Mouse (Mus musculus): Measurements from ENCODE around the gene Gm44502. TPM values are rescaled to one million over a fixed set of nuclear protein-coding genes. Genes with fewer than 3 reads are reported as not detected.

The Gm44502 gene
- polyA plus RNA-seq, 1 experiment from 2014 or later: 0.35 TPM

DNA sequence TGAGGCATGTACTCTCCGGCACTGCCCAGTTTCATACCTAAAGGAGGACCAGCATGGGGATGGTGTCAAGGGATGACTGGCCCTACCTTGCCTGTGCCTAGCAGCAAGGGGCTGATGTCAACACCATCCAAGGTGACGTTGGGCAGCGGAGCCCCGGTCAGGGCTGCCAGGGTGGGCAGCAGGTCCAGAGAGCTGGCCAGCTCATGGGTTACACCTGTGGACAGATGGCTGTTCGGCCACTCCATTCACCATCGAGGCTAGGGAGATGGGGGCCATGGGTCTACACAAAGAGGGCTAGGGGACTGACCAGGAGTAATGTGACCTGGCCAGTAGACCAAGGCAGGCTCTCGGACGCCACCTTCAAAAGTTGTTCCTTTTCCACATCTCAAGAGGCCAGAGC lies 44.4 kb upstream of the Gm44502 start:
- no peak overlapping the region for H3K9ac ChIP-seq (ENCODE audit: low read length)
- no peak overlapping the region for H3K4me2 ChIP-seq (ENCODE audit: low read depth, low read length)

DNA sequence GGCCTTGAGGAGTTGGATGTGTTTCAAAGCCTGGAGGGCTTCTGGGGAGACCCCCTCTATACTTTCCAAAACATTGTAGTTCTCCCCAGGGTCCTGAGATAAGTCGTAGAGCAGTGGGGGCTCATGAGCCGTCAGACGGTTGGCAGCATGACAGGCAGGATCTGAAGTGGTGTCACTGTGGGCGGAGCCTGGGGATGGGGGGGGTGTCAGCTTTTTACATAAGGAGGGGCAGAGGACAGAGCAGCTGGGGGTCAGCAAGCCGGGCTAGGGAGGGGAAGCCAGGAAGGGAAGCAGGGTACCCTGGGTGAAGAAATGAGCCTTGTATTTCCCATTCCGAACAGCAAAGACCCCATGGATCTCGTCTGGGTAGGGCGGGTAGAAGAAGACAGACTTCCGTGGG lies 43.9 kb upstream of the Gm44502 start:
- ATAC-seq (replicated peaks; ENCODE audit: extremely low read depth, insufficient read depth, low FRiP score): no peak

More for the DNA sequence above, 44.4 kb upstream of the Gm44502 start:
- Histone ChIP-seq H3K27ac (ENCODE audit: low read length) (no peak overlapping the region), H3K27me3 (ENCODE audit: control insufficient read depth, insufficient read depth, low read length) (no peaks in the 10 kb centered on the region), H3K36me3 (ENCODE audit: control insufficient read depth, insufficient read depth) (no peaks in the 10 kb centered on the region), H3K9me3 (replicated peaks; ENCODE audit: control insufficient read depth, low read length) (no peaks in the 10 kb centered on the region), H3K4me3 (ENCODE audit: low read length) (no peak overlapping the region), H3K4me1 (ENCODE audit: control insufficient read depth, insufficient read depth, low read length) (peaks cover 11% of the 10 kb centered on the region)
- ATAC-seq (replicated peaks; ENCODE audit: extremely low read depth, insufficient read depth, low FRiP score): no peak
- WGBS: 97% methylated on average over 8 of the region's 8 CpGs

DNA sequence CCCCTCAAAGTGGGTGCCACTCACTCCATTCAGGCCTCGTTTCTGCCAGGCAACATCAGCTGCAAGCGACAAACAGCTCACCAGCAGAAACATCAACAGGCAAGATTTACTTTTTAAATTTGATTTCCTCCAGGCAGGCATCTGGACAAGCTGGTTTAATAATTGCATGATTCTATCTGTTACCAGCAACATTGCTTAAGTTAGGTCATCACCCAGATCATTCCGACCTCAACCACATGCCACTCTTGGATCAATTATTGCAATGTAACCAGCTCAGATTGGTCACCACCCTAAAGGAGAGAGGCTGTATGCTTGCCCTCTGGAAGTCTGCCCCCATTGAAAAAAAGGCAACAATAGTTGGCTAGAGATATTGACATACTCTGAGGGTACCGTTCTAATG lies 42.0 kb upstream of the Gm44502 start:
- Histone ChIP-seq H3K36me3 (ENCODE audit: control insufficient read depth, insufficient read depth) (no peaks in the 10 kb centered on the region), H3K9me3 (replicated peaks; ENCODE audit: control insufficient read depth, low read length) (no peaks in the 10 kb centered on the region), H3K4me1 (ENCODE audit: control insufficient read depth, insufficient read depth, low read length) (peaks cover 6% of the 10 kb centered on the region), H3K4me3 (ENCODE audit: low read length) (no peak overlapping the region), H3K27me3 (ENCODE audit: control insufficient read depth, insufficient read depth, low read length) (no peaks in the 10 kb centered on the region), H3K27ac (ENCODE audit: low read length) (no peak overlapping the region), H3K4me2 (ENCODE audit: low read depth, low read length) (no peak overlapping the region), H3K9ac (ENCODE audit: low read length) (no peak overlapping the region)
- no peak for ATAC-seq (replicated peaks; ENCODE audit: extremely low read depth, insufficient read depth, low FRiP score)
- 84% methylated on average over 4 of the region's 4 CpGs for WGBS

More for the DNA sequence above, 43.9 kb upstream of the Gm44502 start:
- Histone ChIP-seq H3K27ac (ENCODE audit: low read length) (no peak overlapping the region), H3K4me3 (ENCODE audit: low read length) (no peak overlapping the region), H3K9me3 (replicated peaks; ENCODE audit: control insufficient read depth, low read length) (no peaks in the 10 kb centered on the region), H3K9ac (ENCODE audit: low read length) (no peak overlapping the region), H3K4me2 (ENCODE audit: low read depth, low read length) (no peak overlapping the region), H3K36me3 (ENCODE audit: control insufficient read depth, insufficient read depth) (no peaks in the 10 kb centered on the region), H3K4me1 (ENCODE audit: control insufficient read depth, insufficient read depth, low read length) (peaks cover 11% of the 10 kb centered on the region), H3K27me3 (ENCODE audit: control insufficient read depth, insufficient read depth, low read length) (no peaks in the 10 kb centered on the region)
- WGBS: 69% methylated on average over 9 of the region's 9 CpGs

DNA sequence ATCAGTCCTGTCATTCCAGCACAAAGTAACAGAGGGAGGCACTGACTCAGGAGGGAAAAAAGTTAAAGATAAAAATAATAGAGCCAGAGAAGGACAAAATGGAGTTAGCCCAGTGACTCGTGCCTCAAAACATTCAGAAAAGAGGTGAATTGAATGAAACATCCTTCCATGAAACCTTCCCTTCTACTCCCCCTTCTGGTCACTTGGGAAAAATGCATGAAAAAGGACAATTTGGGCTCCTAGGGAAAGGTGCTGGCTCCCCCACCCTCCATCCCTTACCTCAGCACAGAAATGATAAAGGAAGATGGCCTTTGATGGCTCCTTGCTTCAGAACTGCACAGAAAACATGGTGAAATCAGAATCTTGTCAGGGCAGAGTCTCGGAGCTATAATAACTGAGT lies 39.1 kb upstream of the Gm44502 start:
- no peaks in the 10 kb centered on the region for H3K27me3 ChIP-seq (ENCODE audit: control insufficient read depth, insufficient read depth, low read length)
- WGBS: 19% methylated on average over 2 of the region's 2 CpGs

DNA sequence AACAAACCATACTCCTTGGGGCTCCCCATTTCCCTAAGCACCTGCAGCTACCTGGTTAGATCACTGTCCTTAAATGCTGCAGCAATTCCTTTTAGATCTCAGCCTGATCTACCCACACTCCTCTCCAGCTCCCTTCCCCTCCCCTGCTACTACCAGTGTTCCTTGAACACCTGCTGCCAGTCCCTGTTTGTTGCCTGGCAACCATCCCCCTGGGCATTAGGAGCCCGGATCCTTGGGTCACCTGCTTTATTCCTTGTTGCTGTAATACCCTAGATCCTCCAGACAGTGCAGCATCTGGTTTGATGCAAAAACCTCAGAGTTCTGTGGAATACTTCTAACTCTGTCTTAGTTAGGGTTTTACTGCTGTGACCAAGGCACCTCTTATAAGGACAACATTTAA lies 35.6 kb upstream of the Gm44502 start:
- 4% methylated on average over 1 of the region's 1 CpGs for WGBS
- H3K9ac ChIP-seq (ENCODE audit: low read length): no peak overlapping the region
- no peak overlapping the region for H3K4me2 ChIP-seq (ENCODE audit: low read depth, low read length)
- no peak overlapping the region for H3K27ac ChIP-seq (ENCODE audit: low read length)
- no peak overlapping the region for H3K4me3 ChIP-seq (ENCODE audit: low read length)
- no peak for ATAC-seq (replicated peaks; ENCODE audit: extremely low read depth, insufficient read depth, low FRiP score)
- no peaks in the 10 kb centered on the region for H3K4me1 ChIP-seq (ENCODE audit: control insufficient read depth, insufficient read depth, low read length)
- no peaks in the 10 kb centered on the region for H3K9me3 ChIP-seq (replicated peaks; ENCODE audit: control insufficient read depth, low read length)
- no peaks in the 10 kb centered on the region for H3K36me3 ChIP-seq (ENCODE audit: control insufficient read depth, insufficient read depth)
- peaks cover 2% of the 10 kb centered on the region; the same call in 1 of the 2 replicates for H3K27me3 ChIP-seq (ENCODE audit: control insufficient read depth, insufficient read depth, low read length)

More for the DNA sequence above, 39.1 kb upstream of the Gm44502 start:
- ATAC-seq (replicated peaks; ENCODE audit: extremely low read depth, insufficient read depth, low FRiP score): no peak
- no peak overlapping the region for H3K9ac ChIP-seq (ENCODE audit: low read length)
- H3K4me1 ChIP-seq (ENCODE audit: control insufficient read depth, insufficient read depth, low read length): no peaks in the 10 kb centered on the region
- H3K27ac ChIP-seq (ENCODE audit: low read length): no peak overlapping the region
- H3K9me3 ChIP-seq (replicated peaks; ENCODE audit: control insufficient read depth, low read length): no peaks in the 10 kb centered on the region
- no peaks in the 10 kb centered on the region for H3K36me3 ChIP-seq (ENCODE audit: control insufficient read depth, insufficient read depth)
- no peak overlapping the region for H3K4me2 ChIP-seq (ENCODE audit: low read depth, low read length)
- H3K4me3 ChIP-seq (ENCODE audit: low read length): no peak overlapping the region

DNA sequence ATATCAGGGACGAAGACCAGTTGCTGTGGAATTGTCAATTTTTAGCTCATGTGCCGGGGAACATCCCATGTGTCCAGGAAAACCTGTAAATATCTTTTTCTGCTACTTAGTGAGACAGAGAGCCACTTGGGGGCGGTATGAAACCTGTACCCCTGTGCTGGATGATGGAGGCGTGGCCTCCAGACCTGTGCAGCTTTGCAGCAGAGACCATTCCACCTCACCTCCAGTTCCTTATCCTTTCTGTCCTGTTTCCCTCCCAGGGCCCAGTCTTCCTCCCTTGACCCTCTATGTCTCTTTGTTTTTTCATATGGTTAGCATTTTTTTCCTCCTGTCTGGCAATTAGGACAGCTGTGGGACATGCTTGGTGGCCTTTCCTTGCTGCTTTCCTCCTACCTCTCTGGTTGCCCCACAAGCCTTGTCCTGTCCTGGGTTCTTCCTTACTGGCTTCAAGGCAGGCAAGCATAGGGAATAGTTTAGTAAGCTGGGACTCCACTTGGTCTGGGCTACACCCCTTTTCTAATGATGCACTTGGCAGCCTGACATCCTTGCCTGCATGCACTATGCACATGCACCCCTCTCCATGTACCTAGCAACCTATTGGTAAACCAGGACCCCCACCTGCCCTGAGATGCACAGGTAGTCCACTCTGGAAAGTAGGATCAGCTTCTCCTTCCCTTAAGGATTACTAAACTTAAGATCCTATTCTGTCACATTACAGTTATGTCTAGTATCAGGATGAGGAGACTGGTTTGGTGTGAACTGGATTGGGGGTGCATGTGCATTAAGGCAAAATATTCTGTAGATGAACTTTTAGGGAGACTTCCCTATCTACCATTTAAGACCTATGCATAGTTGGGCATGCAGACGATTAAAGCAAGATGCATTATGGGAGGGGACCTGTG lies 34.1 kb upstream of the Gm44502 start:
- Histone ChIP-seq H3K4me2 (ENCODE audit: low read depth, low read length) (no peak overlapping the region), H3K36me3 (ENCODE audit: control insufficient read depth, insufficient read depth) (no peaks in the 10 kb centered on the region), H3K9me3 (replicated peaks; ENCODE audit: control insufficient read depth, low read length) (no peaks in the 10 kb centered on the region), H3K4me3 (ENCODE audit: low read length) (no peak overlapping the region), H3K27ac (ENCODE audit: low read length) (no peak overlapping the region), H3K4me1 (ENCODE audit: control insufficient read depth, insufficient read depth, low read length) (no peaks in the 10 kb centered on the region), H3K27me3 (ENCODE audit: control insufficient read depth, insufficient read depth, low read length) (peaks cover 4% of the 10 kb centered on the region), H3K9ac (ENCODE audit: low read length) (no peak overlapping the region)
- WGBS: 37% methylated on average over 5 of the region's 5 CpGs
- ATAC-seq (replicated peaks; ENCODE audit: extremely low read depth, insufficient read depth, low FRiP score): no peak

DNA sequence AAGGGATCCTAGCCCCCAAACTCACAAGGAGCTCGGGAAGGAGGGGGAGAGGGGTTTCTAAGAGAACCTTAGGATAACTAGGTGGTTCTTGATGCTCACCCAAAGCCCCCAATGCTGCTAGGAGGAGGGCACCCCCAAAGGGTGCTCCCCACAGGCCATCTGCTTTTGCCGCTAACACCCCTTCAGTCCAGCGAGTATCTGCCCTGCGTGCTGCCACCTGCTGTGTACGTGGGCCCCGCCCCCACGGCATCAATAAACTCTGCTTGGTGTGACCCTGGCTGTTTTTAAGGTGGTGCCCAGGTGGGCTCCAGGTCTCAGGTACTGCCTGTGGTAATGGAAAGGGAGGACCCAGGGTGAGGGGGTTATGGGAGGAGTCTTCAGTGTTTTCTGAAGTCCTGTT lies 32.7 kb upstream of the Gm44502 start:
- H3K9me3 ChIP-seq (replicated peaks; ENCODE audit: control insufficient read depth, low read length): no peaks in the 10 kb centered on the region
- H3K4me2 ChIP-seq (ENCODE audit: low read depth, low read length): no peak overlapping the region
- 71% methylated on average over 7 of the region's 7 CpGs for WGBS
- no peak for ATAC-seq (replicated peaks; ENCODE audit: extremely low read depth, insufficient read depth, low FRiP score)
- H3K36me3 ChIP-seq (ENCODE audit: control insufficient read depth, insufficient read depth): no peaks in the 10 kb centered on the region
- no peak overlapping the region for H3K27ac ChIP-seq (ENCODE audit: low read length)
- H3K4me1 ChIP-seq (ENCODE audit: control insufficient read depth, insufficient read depth, low read length): no peaks in the 10 kb centered on the region
- no peak overlapping the region for H3K4me3 ChIP-seq (ENCODE audit: low read length)
- peaks cover 12% of the 10 kb centered on the region for H3K27me3 ChIP-seq (ENCODE audit: control insufficient read depth, insufficient read depth, low read length)
- H3K9ac ChIP-seq (ENCODE audit: low read length): no peak overlapping the region

DNA sequence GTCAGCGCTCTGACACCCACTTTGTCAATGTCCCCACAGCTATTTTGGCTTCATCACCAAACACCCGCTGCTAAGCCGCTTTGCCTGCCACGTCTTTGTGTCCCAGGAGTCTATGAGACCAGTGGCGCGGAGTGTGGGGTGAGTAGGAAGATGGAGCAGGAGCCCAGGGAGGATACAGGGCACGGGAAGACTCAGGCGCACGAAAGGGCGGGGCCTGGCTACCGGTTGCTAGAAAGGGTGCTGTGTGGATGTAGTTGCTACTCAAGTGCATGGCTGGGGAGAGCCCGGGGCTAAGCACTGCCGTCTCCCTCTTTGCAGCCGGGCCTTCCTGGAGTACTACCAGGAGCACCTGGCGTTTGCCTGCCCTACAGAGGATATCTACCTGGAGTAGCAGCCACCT lies 31.8 kb upstream of the Gm44502 start:
- H3K4me2 ChIP-seq (ENCODE audit: low read depth, low read length): no peak overlapping the region
- no peak overlapping the region for H3K27ac ChIP-seq (ENCODE audit: low read length)
- 68% methylated on average over 15 of the region's 15 CpGs for WGBS
- H3K27me3 ChIP-seq (ENCODE audit: control insufficient read depth, insufficient read depth, low read length): peaks cover 12% of the 10 kb centered on the region
- H3K9me3 ChIP-seq (replicated peaks; ENCODE audit: control insufficient read depth, low read length): no peaks in the 10 kb centered on the region
- no peak for ATAC-seq (replicated peaks; ENCODE audit: extremely low read depth, insufficient read depth, low FRiP score)
- no peak overlapping the region for H3K4me3 ChIP-seq (ENCODE audit: low read length)
- no peaks in the 10 kb centered on the region for H3K36me3 ChIP-seq (ENCODE audit: control insufficient read depth, insufficient read depth)
- H3K9ac ChIP-seq (ENCODE audit: low read length): no peak overlapping the region
- H3K4me1 ChIP-seq (ENCODE audit: control insufficient read depth, insufficient read depth, low read length): no peaks in the 10 kb centered on the region

DNA sequence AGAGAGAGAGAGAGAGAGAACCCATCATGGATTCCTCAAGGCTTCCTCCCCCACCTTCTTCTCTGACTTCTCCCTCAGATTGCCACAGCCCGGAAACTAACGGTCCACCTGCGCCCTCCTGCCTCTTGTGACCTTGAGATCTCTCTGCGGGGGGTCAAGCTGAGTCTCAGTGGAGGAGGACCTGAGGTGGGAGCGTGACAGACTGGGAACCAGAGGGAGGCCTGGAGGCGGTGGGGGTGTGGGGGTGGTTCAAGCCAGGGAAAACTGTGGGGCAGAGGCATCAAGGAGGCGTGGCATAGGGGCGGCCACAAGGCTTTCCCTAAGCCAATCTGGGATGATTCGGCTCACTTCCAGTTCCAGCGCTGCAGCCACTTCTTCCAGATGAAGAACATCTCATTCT lies 30.8 kb upstream of the Gm44502 start:
- Histone ChIP-seq H3K4me1 (ENCODE audit: control insufficient read depth, insufficient read depth, low read length) (no peaks in the 10 kb centered on the region), H3K9ac (ENCODE audit: low read length) (no peak overlapping the region), H3K9me3 (replicated peaks; ENCODE audit: control insufficient read depth, low read length) (no peaks in the 10 kb centered on the region), H3K27me3 (ENCODE audit: control insufficient read depth, insufficient read depth, low read length) (peaks cover 18% of the 10 kb centered on the region), H3K36me3 (ENCODE audit: control insufficient read depth, insufficient read depth) (no peaks in the 10 kb centered on the region), H3K27ac (ENCODE audit: low read length) (no peak overlapping the region), H3K4me2 (ENCODE audit: low read depth, low read length) (no peak overlapping the region), H3K4me3 (ENCODE audit: low read length) (no peak overlapping the region)
- 55% methylated on average over 10 of the region's 10 CpGs for WGBS
- no peak for ATAC-seq (replicated peaks; ENCODE audit: extremely low read depth, insufficient read depth, low FRiP score)
